Mouse (Mus musculus): Measurements from ENCODE around the gene Upf1. TPM values are rescaled to one million over a fixed set of nuclear protein-coding genes. Genes with fewer than 3 reads are reported as not detected.

The Upf1 gene
- 6.8 and 7.4 TPM in 2 replicates for polyA plus RNA-seq (2015; fragmentation: Nextera tagmentation; extraction: Ambion mirVana)

GRCm38 (mm10) chr8:70353194-70353817 is at the start of gene Upf1:
Gene Upf1, minus strand, starts transcription at chr8:70353278.
- Histone ChIP-seq H3K36me3 (ENCODE audit: control insufficient read depth, insufficient read depth, low read length) (0 out of 2 replicates have a peak, but pooled peaks cover 5% of the 10 kb centered on the region), H3K9ac (ENCODE audit: low read depth, low read length) (peak within 1 kb of the TSS; percentile 97), H3K27ac (ENCODE audit: low read length) (peak within 1 kb of the TSS; percentile 83), H3K27me3 (replicated peaks; ENCODE audit: control insufficient read depth, insufficient read depth, low read length) (no peaks in the 10 kb centered on the region), H3K4me2 (ENCODE audit: low read depth, low read length) (peak within 1 kb of the TSS; percentile 90), H3K9me3 (ENCODE audit: control insufficient read depth, low read length) (no peaks in the 10 kb centered on the region), H3K4me1 (ENCODE audit: control insufficient read depth, insufficient read depth, low read length) (peaks cover 41% of the 10 kb centered on the region), H3K4me3 (ENCODE audit: low read length) (peak within 1 kb of the TSS; percentile 99)
- ATAC-seq, result peak; percentile 91
- WGBS, result under 1% methylated on average over 69 of the region's 69 CpGs

- 87% methylated on average over 16 of the region's 16 CpGs for WGBS
- Histone ChIP-seq H3K4me2 (ENCODE audit: low read depth, low read length) (no peak overlapping the region), H3K9ac (ENCODE audit: low read depth, low read length) (0 out of 2 replicates have a peak overlapping the region, but pooled peaks have one; percentile 14), H3K27ac (ENCODE audit: low read length) (no peak overlapping the region), H3K27me3 (replicated peaks; ENCODE audit: control insufficient read depth, insufficient read depth, low read length) (no peaks in the 10 kb centered on the region), H3K4me1 (ENCODE audit: control insufficient read depth, insufficient read depth, low read length) (no peaks in the 10 kb centered on the region), H3K4me3 (ENCODE audit: low read length) (no peak overlapping the region), H3K9me3 (ENCODE audit: control insufficient read depth, low read length) (no peaks in the 10 kb centered on the region), H3K36me3 (ENCODE audit: control insufficient read depth, insufficient read depth, low read length) (peaks cover 7% of the 10 kb centered on the region; the same call in 1 of the 2 replicates)
- ATAC-seq, result no peak
Measured at GRCm38 (mm10) chr8:70397611-70398563, 44.8 kb upstream of the Upf1 start.

- WGBS, result 76% methylated on average over 5 of the region's 5 CpGs
- Histone ChIP-seq H3K9ac (ENCODE audit: low read depth, low read length) (no peak overlapping the region), H3K27me3 (replicated peaks; ENCODE audit: control insufficient read depth, insufficient read depth, low read length) (no peaks in the 10 kb centered on the region), H3K4me2 (ENCODE audit: low read depth, low read length) (no peak overlapping the region), H3K9me3 (ENCODE audit: control insufficient read depth, low read length) (no peaks in the 10 kb centered on the region), H3K4me3 (ENCODE audit: low read length) (no peak overlapping the region), H3K27ac (ENCODE audit: low read length) (peak overlapping the region; percentile 1; the same call in 1 of the 2 replicates), H3K4me1 (ENCODE audit: control insufficient read depth, insufficient read depth, low read length) (no peaks in the 10 kb centered on the region), H3K36me3 (ENCODE audit: control insufficient read depth, insufficient read depth, low read length) (peaks cover 7% of the 10 kb centered on the region; the same call in 1 of the 2 replicates)
- peak; percentile 22; the same call in 1 of the 2 replicates for ATAC-seq
Measured at GRCm38 (mm10) chr8:70396184-70396583, 43.1 kb upstream of the Upf1 start.

GRCm38 (mm10) chr8:70395649-70396048 is 42.6 kb upstream of the Upf1 start:
- no peaks in the 10 kb centered on the region for H3K4me1 ChIP-seq (ENCODE audit: control insufficient read depth, insufficient read depth, low read length)
- peak overlapping the region; percentile 1; the same call in 1 of the 2 replicates for H3K27ac ChIP-seq (ENCODE audit: low read length)
- ATAC-seq, result peak; percentile 36; the same call in 1 of the 2 replicates
- no peak overlapping the region for H3K9ac ChIP-seq (ENCODE audit: low read depth, low read length)
- H3K4me3 ChIP-seq (ENCODE audit: low read length), result no peak overlapping the region
- peaks cover 7% of the 10 kb centered on the region; the same call in 1 of the 2 replicates for H3K36me3 ChIP-seq (ENCODE audit: control insufficient read depth, insufficient read depth, low read length)
- 76% methylated on average over 5 of the region's 5 CpGs for WGBS
- H3K27me3 ChIP-seq (replicated peaks; ENCODE audit: control insufficient read depth, insufficient read depth, low read length), result no peaks in the 10 kb centered on the region
- no peaks in the 10 kb centered on the region for H3K9me3 ChIP-seq (ENCODE audit: control insufficient read depth, low read length)
- no peak overlapping the region for H3K4me2 ChIP-seq (ENCODE audit: low read depth, low read length)

GRCm38 (mm10) chr8:70394269-70394998 is 41.4 kb upstream of the Upf1 start:
- no peak for ATAC-seq
- 87% methylated on average over 8 of the region's 8 CpGs for WGBS
- Histone ChIP-seq H3K36me3 (ENCODE audit: control insufficient read depth, insufficient read depth, low read length) (no peaks in the 10 kb centered on the region), H3K4me3 (ENCODE audit: low read length) (no peak overlapping the region), H3K9me3 (ENCODE audit: control insufficient read depth, low read length) (no peaks in the 10 kb centered on the region), H3K4me2 (ENCODE audit: low read depth, low read length) (no peak overlapping the region), H3K4me1 (ENCODE audit: control insufficient read depth, insufficient read depth, low read length) (no peaks in the 10 kb centered on the region), H3K27ac (ENCODE audit: low read length) (no peak overlapping the region), H3K9ac (ENCODE audit: low read depth, low read length) (no peak overlapping the region; the same call in 1 of the 2 replicates), H3K27me3 (replicated peaks; ENCODE audit: control insufficient read depth, insufficient read depth, low read length) (no peaks in the 10 kb centered on the region)

GRCm38 (mm10) chr8:70393087-70393486 is 40.0 kb upstream of the Upf1 start:
- no peak for ATAC-seq
- Histone ChIP-seq H3K4me1 (ENCODE audit: control insufficient read depth, insufficient read depth, low read length) (no peaks in the 10 kb centered on the region), H3K27me3 (replicated peaks; ENCODE audit: control insufficient read depth, insufficient read depth, low read length) (no peaks in the 10 kb centered on the region), H3K9me3 (ENCODE audit: control insufficient read depth, low read length) (no peaks in the 10 kb centered on the region), H3K4me3 (ENCODE audit: low read length) (no peak overlapping the region), H3K4me2 (ENCODE audit: low read depth, low read length) (no peak overlapping the region), H3K36me3 (ENCODE audit: control insufficient read depth, insufficient read depth, low read length) (no peaks in the 10 kb centered on the region), H3K27ac (ENCODE audit: low read length) (no peak overlapping the region), H3K9ac (ENCODE audit: low read depth, low read length) (no peak overlapping the region)
- WGBS, result 80% methylated on average over 5 of the region's 5 CpGs

- Histone ChIP-seq H3K36me3 (ENCODE audit: control insufficient read depth, insufficient read depth, low read length) (peaks cover 12% of the 10 kb centered on the region), H3K27ac (ENCODE audit: low read length) (no peak overlapping the region), H3K9ac (ENCODE audit: low read depth, low read length) (no peak overlapping the region), H3K4me2 (ENCODE audit: low read depth, low read length) (no peak overlapping the region), H3K27me3 (replicated peaks; ENCODE audit: control insufficient read depth, insufficient read depth, low read length) (no peaks in the 10 kb centered on the region), H3K9me3 (ENCODE audit: control insufficient read depth, low read length) (no peaks in the 10 kb centered on the region), H3K4me1 (ENCODE audit: control insufficient read depth, insufficient read depth, low read length) (no peaks in the 10 kb centered on the region), H3K4me3 (ENCODE audit: low read length) (no peak overlapping the region)
- 82% methylated on average over 2 of the region's 2 CpGs for WGBS
- ATAC-seq, result no peak
Measured at GRCm38 (mm10) chr8:70389678-70390077, 36.6 kb upstream of the Upf1 start.

GRCm38 (mm10) chr8:70383287-70383686 is 30.2 kb upstream of the Upf1 start:
- H3K4me2 ChIP-seq (ENCODE audit: low read depth, low read length), result no peak overlapping the region
- no peak overlapping the region for H3K4me3 ChIP-seq (ENCODE audit: low read length)
- H3K9me3 ChIP-seq (ENCODE audit: control insufficient read depth, low read length), result no peaks in the 10 kb centered on the region
- peaks cover 12% of the 10 kb centered on the region for H3K36me3 ChIP-seq (ENCODE audit: control insufficient read depth, insufficient read depth, low read length)
- peak; percentile 65 for ATAC-seq
- peaks cover 3% of the 10 kb centered on the region; the same call in 1 of the 2 replicates for H3K27me3 ChIP-seq (replicated peaks; ENCODE audit: control insufficient read depth, insufficient read depth, low read length)
- 44% methylated on average over 3 of the region's 3 CpGs for WGBS
- H3K27ac ChIP-seq (ENCODE audit: low read length), result no peak overlapping the region
- H3K9ac ChIP-seq (ENCODE audit: low read depth, low read length), result no peak overlapping the region
- no peaks in the 10 kb centered on the region for H3K4me1 ChIP-seq (ENCODE audit: control insufficient read depth, insufficient read depth, low read length)

- Histone ChIP-seq H3K9ac (ENCODE audit: low read depth, low read length) (no peak overlapping the region), H3K27me3 (replicated peaks; ENCODE audit: control insufficient read depth, insufficient read depth, low read length) (peaks cover 32% of the 10 kb centered on the region), H3K27ac (ENCODE audit: low read length) (no peak overlapping the region), H3K4me2 (ENCODE audit: low read depth, low read length) (no peak overlapping the region), H3K4me1 (ENCODE audit: control insufficient read depth, insufficient read depth, low read length) (peaks cover 13% of the 10 kb centered on the region), H3K4me3 (ENCODE audit: low read length) (no peak overlapping the region), H3K9me3 (ENCODE audit: control insufficient read depth, low read length) (no peaks in the 10 kb centered on the region), H3K36me3 (ENCODE audit: control insufficient read depth, insufficient read depth, low read length) (no peaks in the 10 kb centered on the region)
- ATAC-seq, result no peak
- WGBS, result 80% methylated on average over 12 of the region's 12 CpGs
Measured at GRCm38 (mm10) chr8:70380069-70380468, 27.0 kb upstream of the Upf1 start.

Measured in intestine, embryonic 16.5 days (tissue).